Mouse (Mus musculus): Measurements from ENCODE around the gene Mlec. TPM values are rescaled to one million over a fixed set of nuclear protein-coding genes. Genes with fewer than 3 reads are reported as not detected.
"Not testable (repeated sequence)": the region's sequence is repeated elsewhere in the genome, so short reads cannot be mapped to it uniquely, and the experiment has no call there.

Mlec gene
- total and polyA plus RNA-seq, 3 experiments = 96.9 to 185 (median 165) TPM

DNA sequence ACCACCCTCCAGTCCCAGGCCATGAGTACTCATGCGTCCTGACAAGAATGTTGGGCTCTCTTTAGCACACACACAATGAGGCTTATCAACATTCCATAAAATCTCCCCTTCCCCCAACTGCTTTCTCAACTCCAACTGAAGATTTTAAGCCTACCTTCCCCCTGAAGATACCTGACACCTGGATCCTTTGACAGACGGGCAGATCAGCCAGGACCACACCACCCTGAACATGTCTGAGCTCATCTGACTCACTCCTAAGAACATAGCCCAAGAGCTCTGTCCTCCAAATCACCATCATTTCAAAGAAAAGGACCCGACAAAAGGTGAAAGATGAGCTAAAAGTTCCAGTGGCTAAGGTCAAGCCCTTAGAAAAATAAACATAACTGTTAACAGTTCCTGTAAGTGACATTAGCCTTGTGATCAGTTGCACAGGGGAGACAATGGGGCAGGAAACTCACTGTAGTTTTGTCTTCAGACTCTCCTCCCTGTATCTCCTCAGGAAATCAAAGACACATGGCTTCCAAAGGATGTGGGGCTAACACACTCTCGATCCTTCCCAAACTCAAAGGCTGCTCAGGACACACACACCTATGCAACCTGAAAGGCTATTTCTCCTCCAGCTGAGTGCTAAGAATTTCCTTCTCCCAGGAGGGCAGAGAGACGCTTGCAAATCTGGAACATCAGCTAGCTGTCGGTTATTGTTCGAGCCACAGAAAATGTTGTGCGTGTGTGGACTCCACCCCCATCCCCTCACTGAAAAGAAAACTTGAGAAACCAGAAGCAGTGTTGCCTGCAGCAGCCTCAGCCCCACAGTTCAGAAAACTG, 5.6 kb downstream of the Mlec start:
- no peak for DNase-seq

DNA sequence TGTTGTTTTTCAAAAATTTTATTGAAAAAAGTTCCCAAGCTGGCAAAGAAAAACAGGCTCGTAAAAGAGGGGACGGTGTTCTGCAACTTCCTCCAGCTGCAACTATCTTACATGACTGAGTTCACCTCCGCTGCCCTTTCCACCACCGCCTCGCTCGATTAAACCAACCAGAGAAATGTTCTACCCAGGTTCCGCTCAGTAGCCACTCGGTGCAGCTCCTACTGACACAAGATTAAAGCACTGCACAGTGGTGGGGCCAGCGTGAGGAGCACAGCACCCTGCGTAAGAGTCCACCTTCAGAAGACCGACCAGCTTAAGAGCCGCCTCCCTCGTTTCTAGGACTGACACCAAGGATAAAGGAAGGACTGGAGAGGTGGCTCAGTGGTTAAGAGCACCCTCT, 6.5 kb downstream of the Mlec start:
- DNase-seq = no peak

DNA sequence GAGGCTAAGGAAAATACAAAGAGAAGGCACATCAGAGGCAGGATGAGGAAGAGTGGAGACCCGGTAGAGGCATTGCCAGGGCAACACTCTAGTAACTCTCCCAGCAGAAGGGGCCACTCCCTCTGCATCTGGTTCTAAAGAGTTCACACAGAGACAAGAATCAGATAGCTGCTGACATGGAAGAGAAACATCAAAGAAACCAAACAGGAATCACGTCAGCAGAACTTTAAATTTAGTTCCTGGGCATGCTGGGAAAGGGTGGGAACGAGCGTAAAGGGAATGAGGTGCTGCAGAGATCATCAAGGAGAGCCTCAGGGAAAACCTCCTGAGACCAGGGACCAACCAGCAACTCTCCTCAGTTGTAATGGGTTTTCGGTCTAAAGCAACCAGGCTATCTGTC, 7.0 kb downstream of the Mlec start:
- no peak for DNase-seq

DNA sequence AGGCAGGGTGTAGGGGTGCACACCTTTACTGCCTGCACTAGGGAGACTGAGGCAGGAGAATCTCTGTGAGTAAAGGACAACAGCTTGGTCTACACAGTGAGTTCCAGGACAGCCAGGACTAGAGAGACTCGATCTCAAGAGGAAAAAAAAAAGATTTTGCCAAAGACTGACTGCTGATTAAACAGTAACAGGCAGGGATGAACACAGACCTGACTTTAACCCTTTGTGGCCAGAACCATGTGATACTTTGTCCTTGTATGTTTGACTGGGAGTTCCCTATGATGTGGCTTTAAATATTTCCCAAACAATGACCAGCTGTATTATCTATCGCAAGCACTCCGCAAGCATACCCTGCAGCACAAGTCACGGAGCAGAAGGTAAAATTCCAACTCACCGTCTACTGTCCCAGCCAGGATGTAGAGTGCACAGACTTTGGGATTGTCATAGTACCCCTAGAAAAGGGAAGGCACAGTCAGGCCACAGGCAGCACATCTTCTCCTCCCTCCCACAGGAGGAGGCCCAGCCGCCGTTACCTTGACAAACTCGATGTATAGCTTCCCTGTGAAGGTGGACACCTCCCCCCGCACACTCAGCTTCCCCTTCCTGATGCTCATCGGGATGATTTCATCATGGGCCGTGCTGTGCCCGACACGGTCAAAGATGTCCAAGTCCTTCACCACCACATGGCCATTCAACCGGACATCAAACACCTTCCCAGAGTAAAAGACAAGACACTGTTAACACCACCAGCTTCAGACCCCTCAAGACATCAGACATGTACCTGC, 8.1 kb downstream of the Mlec start:
- DNase-seq = peak; percentile 4

DNA sequence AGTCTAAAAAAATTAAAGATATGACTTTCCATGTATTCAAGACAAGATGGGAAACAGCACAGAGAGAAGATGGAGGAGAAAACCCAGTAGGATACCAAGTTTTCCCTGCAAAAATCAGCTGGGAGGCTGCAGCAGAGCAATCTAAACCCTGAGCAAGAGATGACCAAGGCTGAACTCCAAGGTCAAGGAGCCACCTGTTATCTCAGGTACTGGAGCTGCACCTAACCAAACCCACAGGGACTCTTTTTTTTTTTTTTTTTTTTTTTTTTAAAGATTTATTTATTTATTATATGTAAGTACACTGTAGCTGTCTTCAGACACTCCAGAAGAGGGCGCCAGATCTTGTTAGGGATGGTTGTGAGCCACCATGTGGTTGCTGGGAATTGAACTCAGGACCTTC, 9.1 kb downstream of the Mlec start:
- not testable (repeated sequence) for DNase-seq

DNA sequence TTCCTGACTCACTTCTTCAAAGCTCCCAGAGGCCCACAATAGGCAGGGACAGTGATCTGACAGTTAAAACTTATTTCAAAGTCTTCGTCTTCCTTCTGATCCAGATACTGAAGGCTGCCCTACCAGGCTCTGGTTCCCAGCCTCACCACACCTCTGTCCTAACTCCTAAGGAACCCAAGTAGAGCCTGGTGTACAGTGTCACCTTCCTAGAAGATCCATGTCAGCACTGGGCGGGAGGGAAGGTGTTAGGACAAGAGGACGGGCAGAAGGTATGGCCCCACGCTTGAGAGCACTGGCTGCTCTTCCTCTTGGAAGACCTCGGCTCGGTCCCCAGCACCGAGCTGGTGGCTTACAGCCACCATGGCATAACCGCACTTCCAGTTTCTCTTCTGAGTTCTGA, 9.6 kb downstream of the Mlec start:
- no peak for DNase-seq

DNA sequence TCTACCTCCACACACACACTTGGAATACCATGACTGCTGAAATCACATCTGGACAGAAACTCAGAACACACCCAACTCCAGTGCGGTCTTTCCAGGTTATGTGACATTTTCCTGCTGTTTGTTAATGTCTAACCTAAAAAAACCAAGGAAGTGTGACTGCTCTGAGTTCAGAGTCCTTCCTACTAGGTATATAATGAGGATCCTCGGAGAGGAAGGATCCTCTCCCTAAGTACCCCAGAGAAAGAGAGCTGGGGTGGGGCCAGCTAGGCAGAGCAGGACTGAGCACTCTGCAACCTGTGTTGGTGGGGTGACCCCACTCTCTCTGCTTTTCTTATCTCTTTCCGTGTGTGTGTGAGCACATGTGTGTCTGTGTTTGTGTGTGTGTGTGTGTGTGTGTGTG, 10.6 kb downstream of the Mlec start:
- DNase-seq = no peak

DNA sequence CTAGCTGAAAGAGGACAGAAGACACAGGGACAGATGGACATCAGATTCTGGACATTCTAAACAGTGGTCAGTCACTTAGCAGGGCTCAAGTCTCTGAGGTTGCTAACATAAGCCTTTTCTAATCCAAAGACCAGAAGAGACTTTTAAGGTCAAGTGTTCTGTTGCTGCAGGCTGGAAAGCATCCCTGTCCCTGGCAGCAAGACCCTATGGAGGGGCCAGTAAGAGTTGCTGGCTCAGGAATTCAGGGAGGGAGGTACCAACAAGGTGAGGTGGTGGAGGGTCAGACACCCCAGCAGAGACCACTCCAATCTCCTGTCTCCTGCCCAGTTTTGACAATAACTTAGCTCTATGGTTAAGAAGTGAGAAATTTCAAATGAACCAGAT, 11.2 kb downstream of the Mlec start:
- DNase-seq = no peak

DNA sequence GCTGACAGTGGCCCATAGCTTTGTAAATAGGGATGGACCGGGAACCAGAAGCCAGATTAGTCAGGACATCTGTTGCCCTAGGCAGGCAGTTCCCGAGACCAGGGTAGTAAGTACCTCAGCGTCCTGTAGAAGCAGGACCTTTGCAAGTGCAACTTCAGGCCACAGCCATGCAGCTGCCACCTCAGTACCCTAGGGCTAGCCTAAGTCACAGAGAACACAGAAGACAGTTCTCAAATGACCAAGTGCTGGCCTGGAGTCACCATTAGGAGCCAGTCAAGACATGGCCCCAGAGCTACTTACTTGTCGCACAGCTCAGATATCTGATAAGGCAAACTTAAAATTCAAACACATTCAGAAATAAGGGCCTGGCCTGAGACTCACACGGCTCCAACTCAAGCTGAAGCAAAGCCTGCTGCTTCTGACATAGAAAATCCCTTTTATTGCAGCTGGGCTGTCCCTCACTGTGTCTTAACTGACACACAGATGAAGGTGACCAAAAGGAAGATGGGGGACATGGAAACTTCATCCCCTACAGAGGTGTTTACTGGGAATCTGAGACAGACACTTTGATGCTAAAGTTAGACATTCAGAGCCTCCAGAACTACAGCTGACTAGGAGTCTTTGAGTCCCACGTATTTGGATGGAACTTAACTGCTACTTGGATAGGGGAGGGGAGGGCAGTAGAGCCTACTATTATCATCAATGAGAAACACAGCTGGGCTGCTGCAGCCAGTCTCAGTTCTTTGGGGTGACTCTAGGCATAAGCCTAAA, 11.8 kb downstream of the Mlec start:
- no peak for DNase-seq

DNA sequence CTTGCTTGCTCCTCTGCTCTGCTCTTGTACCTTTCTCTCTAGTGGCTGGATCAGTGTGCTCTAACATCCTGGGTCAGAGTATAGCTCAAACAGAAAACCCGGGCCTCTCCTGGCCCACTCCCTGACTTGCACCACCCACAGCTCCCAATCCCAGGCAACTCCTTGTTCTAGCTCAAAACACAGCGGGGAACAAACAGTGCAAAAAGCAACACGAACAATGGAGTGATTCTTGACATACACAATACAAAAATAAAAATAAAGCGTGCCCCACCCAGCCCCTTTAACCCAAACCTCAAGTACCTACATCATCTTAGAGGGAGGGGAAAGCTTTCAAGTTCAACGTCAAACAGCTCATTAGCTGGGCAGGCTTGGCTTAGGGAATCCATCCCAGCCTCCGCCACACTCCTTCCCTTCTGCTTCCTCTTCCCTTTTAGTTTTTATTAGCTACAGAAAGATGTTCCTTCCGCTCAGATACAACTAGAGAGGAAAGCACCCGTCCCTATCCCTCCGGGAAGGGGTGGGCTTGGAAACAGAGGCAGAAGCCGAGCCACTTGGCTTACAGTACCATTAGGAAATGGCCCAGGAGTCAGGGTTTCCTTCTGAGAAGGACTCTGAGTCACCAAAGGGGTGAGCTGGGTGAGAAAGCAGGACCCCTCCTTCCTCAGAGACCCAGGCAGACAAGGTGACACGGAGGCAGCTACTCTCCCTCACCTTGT, 12.6 kb downstream of the Mlec start:
- DNase-seq = no peak

DNA sequence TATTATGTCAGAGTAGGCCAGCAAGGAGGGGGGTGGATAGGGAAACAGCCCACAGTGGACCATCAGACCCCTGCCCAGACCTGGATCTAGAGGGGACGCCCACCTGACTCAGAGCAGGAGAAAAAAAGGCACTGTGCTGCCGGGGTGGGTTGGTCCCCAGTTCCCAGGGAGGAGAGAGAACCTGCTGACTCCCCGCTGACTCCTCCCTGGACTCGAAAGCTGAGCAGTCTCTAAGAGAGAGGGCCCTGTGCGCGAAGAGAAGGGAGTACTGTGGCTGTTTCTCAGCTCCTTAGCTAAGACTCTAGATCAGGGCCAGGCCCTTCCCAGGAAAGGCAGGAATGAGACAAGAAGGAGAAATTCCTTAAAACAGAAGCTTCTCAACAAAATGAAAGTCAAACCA, 13.5 kb downstream of the Mlec start:
- no peak for DNase-seq

DNA sequence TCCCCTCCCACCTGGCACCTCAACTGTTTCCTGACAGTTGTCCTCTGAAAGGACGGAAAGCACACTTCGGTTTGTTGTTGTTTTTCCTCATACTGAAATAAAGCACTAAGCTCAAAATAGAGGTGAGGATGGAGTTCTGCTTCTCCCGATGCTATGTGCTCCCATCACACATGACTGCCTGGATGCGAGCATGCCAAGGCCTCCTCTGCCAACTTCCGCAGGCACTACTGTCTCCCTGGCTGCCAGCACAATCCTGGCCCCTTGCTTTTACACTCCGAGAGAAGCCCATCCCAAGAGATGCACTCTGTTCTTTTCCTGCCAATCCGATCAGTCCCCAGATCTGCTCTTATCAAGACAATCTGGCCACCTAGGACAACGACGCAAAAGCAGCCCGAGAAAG, 14.4 kb downstream of the Mlec start:
- no peak for DNase-seq

DNA sequence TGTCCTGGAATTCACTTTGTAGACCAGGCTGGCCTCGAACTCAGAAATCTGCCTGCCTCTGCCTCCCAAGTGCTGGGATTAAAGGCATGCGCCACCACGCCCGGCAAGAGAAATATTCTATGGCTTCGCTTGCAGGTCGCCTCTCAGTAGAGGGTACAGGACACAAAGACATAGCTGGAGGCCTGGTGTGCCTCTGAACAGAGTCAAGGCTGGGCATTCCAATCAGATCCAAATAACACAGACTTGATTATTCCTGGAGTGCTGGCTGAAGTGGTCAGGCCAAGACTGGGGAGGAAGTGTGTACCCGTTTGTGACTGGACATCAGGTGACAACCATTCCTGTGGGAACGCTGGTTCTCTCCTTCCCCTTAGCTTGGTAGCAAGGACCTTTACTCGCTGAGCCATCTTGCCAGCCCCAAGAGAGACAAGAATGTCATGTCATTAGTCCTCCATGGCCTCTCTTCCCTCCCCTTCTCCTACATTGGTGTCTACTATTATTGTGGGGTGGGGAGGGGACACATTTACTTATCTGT, 15.7 kb downstream of the Mlec start:
- no peak for DNase-seq

DNA sequence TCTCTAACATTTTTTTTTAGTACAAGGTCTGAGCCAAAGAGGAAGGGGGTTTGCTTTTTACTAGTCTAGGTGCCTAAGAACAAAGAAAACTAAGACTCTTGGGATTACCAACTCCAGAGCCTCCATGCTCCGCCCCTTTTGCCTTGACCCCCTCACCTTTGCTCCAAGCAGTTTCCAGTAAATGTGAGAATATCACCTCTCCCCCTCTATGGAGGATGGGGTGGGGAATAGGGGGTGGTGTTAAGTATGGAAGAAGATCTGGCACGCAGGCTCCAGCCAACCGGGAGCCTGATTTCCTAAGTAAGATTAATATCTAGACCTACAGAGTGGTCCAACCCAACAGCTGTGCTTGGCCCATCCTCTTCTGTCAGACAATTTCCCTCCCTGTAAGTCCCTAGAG, 17.3 kb downstream of the Mlec start:
- no peak for DNase-seq

DNA sequence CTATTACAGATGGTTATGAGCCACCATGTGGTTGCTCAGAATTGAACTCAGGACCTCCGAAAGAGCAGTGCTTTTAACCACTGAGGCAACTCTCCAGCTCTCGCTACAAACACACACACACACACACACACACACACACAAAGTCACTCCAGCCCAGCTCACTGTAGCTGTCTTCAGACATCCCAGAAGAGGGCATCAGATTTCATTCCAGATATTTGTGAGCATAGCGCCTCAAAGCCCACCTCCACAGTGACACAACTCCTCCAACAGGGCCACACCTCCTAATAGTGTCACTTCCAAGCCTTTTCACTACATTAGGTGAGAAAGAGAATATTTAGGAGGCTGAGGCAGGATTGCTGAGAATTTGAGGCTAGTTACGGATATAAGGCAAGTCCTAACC, 18.9 kb downstream of the Mlec start:
- no peak for DNase-seq

DNA sequence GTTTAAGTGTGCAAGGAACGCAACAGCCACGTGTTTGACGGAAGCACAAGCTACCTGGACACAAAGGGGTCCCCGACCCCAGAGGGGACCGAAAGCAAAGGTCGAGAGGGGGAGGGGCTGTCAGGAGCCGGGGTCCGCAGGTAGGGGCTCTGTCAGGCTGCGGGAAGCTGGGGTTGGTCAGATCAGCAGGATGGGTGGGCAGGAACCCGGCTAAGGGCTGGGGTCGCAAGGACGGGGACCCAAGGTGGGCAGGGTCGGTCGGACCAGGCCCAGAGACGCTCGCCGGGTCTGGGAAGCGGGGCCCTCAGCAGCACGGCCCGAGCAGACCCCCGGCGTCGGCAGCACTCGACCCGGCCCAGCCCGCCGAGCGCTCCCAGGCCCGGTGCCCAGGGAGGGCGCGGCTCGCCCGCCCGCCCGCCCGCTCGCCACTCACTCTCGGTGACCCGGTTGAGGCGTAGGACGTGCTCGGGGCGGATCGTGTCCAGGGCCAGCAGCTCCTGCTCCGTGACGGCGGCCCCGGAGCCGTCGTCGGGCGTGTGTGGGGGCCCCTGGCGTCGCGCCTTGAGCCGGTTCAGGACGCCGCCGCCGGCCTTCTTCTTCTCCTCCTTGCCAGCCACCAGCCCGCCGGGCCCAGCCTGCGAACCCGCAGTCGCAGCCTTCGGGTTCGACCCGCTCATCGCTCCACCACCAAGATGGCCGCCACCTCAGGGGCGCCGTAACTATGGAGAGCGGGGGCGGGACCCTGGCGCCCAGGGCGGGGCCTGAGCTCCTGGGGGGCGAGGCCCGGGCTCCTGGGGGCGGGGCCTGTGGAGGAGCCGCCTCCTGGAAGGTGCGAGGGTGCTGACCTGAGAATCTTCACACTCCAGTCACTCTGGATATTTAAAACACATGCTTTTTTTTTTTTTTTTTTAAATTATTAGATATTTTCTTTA, 23.5 kb downstream of the Mlec start, which contains the start of gene Unc119b:
Gene Unc119b, minus strand, starts transcription at position 742 of the 932 bp plus-strand sequence.
- peak; percentile 94 for DNase-seq

DNA sequence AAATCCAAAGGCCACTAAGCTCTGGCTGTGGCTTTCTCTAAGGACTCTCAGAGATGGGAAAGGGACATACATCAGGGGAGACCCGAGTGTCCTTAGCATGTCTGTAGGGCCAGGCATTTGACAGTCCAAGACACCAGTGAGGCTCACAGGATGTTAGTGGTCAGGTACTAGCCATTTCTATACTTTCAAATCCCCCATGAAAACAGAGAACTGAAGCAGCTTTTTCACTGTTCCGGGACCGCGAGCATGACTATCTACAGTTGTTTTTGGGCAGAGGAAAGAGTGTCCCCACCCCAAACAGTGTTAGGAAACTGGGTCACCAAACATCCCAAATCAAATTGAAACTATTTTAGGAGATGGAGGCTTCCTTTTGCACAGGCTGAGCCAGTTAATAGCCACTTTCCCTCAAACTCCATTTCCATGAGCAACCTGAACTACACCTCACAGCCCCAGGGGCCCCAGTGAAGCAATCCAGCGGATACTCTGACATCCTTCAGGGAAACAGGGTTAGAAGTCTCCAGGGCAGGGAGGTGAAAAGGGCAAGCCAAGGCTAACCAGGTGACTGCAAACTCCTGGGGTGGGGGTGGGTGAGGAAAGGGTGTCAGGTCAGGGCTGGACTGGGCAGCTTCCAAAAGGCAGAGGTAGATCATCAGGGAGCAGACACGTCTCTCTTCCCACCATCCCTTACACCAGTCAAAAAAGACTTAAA, 24.5 kb downstream of the Mlec start:
- no peak for DNase-seq

DNA sequence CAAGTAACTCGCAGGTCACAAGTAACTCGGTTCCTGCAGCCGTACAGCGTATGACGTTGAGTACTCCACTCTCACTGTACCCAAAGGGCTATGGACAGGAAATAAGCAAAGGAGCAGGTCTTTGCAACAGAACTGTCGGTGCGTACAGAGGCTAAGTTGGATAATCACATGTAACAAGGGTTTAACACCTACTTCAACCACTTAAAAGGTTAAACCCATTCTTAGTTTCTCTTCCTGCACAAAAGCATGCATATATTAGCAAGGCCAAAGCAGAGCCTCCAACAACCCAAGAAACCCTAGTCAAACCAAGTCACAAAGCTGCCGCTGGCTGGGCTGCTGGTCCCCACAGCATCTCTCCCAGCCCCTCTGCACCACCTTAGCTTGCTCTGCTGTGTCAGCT, 25.5 kb downstream of the Mlec start:
- DNase-seq = no peak

DNA sequence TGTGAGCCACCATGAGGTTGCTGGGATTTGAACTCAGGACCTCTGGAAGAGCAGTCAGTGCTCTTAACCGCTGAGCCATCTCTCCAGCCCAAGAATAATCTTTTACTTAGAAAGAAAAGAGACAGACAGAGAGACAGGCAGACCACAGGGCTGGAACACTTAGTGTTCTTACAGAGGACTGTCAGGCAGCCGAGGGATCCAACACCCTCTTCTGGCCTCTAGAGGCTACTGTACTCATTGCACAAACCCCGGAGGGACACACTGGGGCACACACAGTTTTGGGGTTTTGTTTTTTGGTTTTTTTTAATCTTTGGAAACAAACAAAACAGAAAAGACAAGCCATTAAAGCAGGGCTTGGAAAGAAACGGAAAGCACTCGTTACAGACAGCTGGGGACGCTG, 28.7 kb downstream of the Mlec start:
- DNase-seq = no peak
